Mouse (Mus musculus) retina, embryonic 14.5 days (tissue): ENCODE measurements around the gene Rd3.
A peak's percentile ranks its signal among the peaks of the same experiment; 100 is the strongest.

Experiments
- DNase-seq: peaks from one replicate; pipeline ENCODE4 v3.0.0-alpha.2; 2015; ENCODE audit warnings: low spot score

Rd3 gene

DNA sequence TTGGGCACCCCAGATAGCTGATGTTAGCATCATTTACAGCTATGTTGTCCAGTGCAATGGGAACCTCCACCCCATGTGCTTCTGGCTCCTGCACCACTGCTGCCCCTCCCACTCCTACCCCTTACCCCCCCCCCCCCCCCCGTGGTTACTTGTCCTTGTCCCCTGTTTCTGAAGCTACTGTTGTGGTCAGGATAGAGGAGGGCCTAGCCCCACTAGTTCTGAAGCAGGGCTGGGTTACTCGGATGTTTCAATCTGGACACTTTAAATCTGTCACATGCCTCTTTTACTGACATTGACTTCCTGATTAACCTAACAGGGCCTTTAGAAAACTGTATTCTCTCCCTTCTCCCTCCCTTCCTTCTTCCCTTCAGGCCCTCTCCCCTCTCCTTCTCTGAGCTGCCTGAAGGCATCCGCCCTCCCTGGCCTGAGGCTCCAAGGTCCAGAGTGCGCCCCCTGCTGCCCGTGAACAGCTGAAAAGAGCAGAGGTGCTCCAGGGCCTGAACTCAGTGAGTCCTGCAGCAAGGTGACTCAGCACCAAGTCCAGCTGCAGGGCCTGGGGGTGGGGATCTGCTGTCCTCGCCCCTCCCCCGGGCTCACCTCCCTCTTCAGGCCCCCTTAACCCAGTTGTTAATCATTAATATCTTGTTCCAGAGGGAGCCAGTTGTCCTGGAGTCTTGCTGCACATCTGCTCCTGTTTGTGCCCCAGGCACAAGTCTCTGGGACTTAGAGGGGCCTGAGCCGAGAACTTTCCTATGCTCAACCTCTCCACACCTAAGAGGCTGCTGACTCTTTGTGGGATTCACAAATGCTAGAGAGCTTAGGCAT is 13.0 kb upstream of the Rd3 start:
- DNase-seq, result peak; percentile 82

DNA sequence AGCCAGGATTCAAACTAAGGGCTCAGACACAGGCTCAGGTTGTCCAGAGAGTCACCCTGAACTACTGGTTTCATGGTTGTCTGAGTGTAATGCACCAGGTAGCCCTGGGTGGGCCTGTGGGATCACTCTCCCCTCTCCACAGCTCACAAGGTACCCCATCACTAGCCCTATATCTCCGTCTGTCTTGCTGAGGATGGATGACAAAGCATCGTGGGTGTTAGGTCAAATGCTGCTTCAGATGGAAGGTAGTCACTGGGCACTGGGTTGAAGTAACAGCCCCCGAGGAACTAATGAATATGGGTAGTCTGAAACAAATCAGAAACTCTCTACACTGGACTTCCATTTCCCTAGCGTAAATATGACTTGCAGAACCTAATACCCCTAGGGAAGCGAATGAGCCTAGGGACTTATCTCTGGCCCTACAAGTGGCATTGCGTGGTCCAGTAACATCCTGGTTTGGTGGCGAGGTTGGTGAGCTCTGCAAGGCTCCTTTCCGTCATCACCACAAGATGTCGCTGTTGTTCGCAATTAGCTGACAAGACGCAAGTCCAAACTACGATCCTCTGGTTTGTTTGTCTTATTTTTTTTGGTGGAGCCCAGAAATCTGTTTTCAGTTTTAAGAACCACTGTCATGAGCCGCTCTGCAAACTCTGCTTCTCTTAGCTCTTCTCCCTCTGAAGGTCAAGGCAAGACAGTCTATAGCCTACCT is 12.2 kb upstream of the Rd3 start:
- peak; percentile 92 for DNase-seq

DNA sequence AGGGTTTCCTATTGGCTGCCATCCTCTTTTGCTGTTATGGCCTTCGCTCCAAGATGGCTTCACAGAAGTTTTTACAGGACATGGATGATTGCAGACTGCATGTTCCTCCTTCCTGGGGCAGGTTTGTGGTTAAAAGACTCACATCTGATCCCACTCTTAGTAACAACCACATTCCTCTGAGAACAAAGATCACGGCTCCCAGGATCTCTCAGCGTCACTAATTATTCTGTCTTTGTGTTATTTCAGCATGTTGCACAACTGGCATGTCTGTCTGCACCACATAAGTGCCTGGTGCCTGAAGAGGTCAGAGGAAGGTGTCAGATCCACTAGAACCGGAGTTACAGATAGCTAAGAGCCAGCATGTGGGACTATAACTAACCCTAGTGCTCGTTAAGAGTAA is 7.2 kb upstream of the Rd3 start:
- no peak for DNase-seq

DNA sequence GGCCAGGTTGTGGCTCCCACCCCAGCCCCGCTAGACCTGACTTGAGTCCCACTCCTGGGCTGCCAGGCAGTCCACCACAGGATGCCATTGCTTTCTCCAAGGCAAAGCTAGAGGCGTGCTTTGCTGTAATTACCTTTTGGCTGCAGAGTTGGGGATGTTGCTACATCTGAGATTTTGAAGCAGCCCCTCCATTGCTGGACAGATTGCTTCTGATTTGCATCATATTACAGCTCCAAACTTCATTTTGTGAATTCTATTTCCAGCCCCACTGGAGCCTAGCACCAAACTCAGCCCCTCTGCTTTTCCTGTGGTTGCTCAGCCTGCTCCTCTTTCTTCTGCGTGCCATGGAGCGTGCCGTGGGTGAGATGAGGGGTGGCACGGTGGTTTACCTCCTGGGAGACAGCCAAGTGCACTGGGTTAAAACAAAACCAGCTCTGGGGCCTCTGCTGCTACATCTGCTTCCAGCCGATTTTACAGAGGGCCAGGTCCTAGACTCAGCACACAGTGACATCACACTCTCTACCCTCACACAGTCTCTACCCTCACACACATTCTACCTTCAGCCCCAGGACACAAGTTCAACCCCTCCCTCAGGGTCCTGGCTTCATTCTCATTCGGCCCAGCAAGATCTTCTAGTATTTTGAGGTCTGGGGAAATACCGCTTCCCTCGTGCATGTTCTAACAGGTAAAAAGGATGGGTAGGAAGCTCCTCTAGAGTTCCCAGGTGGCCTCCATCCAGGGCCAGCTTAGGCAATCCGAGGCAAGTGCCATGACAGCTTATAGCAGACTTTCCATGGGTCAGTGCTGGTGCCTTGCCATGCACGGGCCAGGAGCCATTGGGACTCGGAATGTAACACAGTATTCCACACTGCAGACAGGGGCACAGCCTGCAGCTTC is 2.4 kb upstream of the Rd3 start:
- no peak for DNase-seq

DNA sequence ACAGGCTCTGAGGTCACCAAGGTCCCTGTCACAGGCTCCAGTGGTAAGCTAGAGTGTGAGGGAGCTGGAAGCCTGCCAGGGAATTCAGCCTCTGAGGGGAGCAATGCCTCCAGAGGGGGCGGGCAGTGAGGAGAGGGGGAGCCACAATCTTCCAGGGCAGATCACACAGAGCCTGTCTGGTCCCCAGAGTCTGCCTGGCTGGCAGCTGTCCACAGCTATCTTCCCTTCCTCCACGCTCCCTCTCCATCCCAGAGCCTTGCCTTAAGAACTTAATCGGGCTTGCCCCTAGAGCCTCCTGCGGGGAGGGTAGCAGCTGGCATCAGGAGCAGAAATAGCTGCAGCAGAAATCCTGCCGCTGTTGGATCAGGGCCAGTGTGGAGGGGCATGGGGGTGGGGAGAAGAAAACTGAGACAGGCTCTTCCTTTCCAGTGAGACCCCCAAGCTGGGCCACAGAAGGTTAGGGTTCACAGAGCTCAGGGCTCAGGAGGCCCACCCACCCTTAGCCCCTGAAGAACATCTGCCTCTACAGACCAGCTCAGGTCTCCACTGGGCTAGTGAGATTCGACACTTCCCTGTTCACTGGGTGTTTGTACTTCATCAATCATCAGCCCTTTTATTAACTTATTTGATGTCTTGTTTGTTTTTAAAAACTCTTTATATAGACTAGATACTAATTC is 4.4 kb downstream of the Rd3 start:
- DNase-seq, result peak; percentile 68

DNA sequence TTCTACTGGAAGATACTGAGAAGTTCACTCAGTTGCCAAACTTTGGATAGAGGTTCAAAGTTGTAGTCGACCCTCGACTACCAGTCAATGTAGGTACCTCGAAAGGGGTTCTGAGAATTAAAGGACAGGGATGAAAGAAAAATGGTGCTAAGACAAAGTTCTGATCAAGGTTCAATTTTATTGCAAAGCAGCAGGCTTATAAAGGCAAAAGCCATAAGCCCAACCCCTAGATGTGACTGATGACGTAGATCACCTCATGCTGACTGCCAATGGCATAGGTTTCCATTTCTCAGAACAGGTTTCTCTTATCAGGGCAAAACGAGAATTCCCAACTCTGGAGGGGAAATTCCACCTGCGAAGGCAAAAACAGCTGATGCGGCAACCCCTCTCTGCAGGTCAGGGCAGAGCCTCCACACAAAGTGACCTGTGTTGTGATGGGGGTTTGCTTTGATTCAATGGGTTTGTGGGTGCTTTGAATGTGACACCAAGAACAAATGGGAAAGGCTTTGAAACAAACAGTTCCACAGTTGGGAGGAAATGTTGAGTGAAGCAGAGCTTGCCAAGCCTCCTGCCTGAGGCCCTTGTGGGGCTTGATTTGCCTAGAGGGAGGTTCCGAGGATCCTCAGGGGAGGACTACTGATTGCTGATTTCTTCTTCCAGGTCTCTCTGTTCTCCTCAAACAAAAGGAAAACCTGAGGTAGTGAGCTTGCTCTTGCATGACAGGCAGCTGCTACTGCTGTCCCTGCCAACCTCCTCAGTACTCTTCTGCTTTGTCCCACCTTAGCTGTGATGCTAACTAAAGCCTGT is 9.7 kb downstream of the Rd3 start:
- no peak for DNase-seq

DNA sequence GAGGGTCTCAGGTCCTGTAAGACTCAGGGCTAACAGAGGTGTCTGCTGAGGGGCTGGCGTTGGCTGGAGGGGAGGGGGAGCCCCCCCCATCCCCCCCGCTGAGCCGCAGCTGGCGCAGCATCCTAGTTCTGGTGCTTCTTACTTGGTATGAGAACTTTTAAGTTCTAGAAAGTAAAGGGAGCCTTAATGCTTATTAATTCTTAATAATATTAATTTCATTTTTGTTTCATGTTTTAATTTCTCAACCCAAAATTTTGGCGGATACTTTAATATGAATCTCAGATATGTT is 10.3 kb downstream of the Rd3 start:
- no peak for DNase-seq

DNA sequence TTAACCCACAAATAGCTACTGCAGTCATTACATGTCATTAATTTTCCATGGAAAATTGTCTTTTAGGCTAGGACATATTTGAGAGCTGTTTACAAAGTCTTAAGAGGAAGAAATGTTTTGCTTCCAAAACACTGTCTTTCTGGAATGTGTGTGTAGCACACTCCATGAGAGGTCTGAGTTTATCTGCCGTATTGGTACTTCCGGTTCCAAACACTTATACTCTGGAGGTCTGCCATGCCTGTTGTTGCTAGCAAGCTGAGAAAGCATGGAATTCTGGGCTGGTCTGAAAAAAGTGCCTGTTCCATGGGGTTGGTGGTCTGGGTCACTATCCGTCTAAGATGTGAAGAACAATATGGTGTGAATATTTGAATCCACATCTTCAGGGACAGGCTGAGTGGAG is 11.5 kb downstream of the Rd3 start:
- no peak for DNase-seq

DNA sequence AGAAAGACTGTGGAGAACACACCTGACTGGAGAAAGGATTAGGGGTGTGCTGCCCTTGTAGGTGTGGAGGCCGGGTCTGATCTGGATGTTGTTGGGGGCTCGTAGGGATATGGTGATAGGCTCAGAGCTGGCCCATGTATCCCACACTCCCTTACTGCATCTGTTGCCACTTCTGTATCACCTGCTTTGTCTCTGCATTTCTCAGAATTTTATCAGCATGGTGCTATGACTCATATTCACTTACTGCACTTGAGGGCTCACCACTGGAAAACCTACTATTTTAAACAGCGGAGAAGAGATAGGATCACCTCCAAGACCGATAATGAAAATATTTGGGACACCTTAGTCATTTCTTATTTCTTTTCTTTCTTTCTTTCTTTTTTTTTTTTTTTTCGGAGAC is 11.9 kb downstream of the Rd3 start:
- no peak for DNase-seq

DNA sequence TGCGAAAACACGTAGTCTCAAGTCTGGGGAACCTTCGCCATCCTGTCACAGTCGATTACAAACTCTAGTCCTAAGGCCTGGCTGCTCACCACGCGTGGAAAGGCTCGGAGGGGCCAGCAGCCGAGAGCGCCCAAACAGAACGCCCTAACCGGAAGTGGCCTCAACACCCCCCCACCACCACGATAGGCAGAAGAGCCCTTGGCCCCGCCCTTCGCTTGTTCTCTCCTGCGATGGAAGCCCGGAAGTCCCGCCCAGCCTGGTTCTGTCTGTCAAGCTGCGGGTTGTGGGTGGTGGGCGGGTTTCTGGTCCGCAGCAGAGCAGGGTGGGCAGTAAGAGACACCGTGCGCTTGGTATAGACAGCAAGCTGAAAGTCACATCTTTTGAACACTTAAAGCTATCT is 12.8 kb downstream of the Rd3 start:
- peak; percentile 99 for DNase-seq

DNA sequence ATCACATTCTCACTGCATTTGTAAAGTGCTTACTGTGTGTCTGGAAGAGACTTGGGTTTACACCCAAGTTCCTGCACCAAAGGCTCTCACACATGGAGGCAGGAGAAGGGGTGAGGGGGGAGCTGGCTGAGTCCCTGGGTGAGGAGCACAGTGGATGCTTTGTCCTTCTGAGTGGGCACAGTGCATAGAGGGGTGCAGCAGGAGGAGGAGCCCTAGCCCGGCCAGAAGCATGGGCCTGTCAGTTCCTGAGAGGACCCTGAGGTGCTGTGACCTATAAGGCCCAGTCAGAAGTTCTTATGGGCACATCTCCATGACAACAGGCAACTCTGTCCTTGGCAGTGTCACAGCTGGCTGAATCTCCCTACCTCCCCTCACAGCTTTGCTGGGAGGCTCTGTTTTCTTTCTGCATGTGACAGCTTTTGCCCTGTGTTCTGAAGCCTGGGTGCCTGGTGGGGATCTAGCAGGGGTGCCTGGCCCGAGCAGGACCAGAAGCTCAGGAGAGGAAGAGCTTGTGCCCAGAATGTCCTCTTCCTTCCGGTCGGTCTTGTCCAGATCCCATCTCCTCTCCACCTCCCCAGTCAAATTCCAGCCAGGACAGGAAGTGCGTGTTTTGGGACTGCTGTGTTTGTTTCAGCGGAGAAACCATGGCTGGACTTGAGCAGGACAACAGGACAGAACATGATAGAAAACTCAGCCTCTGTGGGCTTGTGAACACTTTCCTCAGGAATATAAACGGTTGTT is 15.0 kb downstream of the Rd3 start:
- DNase-seq, result no peak

DNA sequence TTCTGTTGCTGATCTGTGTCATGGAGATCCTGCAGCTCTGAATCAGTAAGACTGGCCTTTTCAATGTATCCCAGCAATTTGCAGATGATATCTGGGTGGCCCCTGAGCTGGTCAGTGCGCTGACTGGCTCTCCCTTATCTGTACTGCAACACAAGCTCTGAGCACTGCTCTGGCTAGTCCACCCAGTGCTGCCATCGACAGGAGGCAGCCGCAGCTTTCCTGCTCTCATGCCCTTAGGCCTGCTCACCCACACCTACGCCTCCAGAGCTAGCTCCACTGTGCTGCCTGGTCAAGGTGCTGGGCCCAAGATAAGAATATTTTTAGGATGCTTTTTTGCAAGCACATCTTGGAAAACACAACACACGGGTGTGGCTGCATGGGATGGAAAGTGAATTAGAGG is 17.3 kb downstream of the Rd3 start:
- DNase-seq, result no peak

DNA sequence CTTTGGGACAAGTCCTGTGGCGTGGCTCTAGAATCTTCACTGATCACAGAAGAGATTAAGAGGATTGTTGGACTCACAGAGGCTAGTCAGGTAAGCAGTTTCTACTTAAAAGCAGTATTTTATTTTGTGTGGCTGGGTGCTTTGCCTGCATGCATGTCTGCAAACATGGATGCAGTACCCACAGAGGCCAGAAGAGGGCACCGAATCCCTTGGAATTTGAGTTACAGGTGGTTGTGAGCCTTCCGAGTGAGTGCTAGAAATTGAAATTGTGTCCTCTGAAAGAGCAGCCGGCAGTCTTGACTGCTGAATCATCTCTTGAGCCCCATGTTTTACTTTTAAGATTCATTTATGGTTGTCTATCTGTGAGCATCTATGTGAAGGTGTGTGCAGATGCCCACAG is 18.3 kb downstream of the Rd3 start:
- DNase-seq, result peak; percentile 57

DNA sequence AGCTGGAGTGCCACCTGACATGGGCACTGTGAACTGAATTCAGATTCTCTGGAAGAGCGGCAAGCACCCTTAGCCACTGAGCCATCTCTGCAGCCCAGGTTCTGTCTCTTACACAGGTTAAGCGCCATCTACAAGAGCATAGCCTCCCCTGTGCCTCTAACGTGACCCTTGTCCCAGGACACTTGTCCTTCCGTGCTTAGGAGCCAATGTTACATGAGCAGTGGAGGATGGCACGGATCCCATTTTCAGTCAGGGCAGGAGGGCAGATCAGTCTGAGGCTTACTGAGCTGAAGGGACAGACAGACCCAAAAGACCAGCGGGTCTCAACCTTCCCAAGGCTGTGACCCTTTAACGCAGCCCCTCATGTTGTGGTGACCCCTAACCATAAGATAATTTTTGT is 18.7 kb downstream of the Rd3 start:
- no peak for DNase-seq

DNA sequence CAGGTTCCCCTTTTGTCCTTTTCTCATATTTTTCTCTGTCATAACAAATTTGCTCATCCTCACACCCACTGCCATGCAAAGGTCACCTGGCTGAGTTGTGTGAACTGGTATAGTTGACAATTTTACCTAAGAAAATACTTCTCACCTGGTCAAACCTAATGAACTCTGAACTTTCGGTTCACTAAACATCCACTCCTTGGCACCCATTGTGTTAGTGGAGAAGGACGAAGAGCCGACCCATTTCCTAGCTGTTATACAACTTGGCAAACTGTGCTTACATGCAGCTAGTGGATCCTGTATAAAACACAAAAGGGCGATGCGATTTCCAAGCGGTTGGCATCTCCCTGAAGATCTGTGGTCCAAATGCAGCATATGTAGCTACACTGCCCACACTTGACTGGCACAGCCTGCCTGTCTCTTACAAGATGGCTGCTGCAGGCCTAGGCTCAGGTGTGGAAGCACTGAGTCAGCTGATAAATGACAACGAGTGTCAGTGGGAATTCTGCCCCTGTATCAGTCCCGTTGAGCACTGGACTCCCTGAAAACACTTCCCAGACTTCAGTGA is 19.5 kb downstream of the Rd3 start:
- DNase-seq, result no peak

DNA sequence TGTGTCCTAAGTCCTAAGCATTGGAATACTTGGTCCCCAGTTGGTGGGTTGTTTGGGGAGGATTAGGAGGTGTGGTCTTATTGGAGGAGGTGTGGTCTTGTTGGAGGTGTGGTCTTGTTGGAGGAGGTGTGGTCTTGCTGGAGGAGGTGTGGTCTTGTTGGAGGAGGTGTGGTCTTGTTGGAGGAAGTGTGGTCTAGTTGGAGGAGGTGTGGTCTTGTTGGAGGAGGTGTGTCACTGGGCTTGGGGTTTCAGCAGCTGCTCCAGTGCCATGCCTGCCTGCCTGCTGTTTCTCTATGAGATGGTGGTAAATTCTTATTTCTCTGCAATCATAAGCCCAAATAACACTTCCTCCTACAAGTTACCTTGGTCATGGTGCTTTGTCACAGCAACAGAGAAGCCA is 21.9 kb downstream of the Rd3 start:
- no peak for DNase-seq
